Mouse (Mus musculus) frontal cortex, postnatal 10 days (tissue): ENCODE results near the gene Bptf.
"Not testable (repeated sequence)": the region's sequence is repeated elsewhere in the genome, so short reads cannot be mapped to it uniquely, and the experiment has no call there.

Experiments used
- DNase-seq, 2 experiments: peaks; one replicate each; pipeline ENCODE4 v3.0.0; 2022; ENCODE audit warnings: low spot score in 2 of 2, mixed read lengths in 1 of 2

Gene Bptf

DNA sequence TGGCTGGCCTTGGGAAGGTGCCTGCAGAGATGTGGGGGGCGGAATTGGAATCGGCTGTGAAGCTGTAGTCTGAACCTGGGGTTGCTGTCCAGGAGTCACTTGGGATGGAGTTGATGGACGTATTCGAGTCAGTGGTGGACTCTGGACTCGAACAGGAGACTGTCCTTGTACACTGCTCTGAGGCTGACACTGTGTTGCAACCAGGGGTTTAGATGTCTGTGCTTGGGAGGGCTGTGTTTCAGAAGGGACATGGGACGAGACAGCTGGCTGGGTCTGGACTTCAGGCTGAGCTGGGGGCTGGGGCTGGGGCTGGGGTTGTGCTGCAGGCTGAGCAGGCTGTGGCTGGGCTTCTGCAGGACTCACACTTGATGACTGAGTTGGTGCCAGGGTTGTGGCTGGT, 77.1 kb downstream of the Bptf start:
- no peak for DNase-seq

DNA sequence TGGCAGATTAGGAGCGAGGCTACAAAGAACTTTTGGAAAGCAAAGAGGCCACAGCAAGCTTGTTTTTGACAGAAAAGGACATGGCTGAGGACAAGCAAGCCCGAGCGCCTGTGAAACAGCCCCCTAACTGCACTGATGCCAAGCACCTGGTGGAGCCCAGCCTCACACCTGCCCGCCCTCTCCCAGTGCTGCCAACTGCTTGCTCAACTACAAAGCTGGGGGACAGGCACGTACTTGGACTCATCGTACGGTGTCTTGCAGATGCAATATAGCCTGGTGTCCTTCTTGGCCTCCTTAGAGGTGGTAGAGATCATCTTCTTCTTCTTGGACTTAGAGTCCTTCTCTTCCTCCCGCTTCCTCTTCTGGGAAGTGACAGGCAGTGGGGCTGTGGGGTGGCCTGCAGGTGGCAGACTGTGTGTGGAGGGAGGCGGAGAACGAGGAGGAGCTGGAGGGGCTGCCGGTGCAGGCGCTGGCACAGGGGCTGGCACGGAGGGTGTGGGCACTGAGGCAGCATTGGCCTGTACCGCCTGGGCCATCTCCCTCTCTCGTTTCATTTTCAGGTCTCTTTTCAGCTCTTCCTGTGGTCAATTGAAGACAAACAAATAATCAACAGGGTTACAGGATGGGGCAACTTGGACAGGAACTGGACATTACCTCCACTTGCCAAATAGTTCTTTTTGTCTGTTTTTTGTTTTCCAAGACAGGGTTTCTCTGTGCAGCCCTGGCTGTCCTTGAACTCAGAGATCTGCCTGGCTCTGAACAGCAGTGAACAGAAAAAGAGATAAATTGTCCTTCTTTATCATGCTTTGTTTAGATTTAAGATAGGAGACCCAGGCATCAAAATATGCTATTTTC, 84.9 kb downstream of the Bptf start:
- DNase-seq = no peak

- DNase-seq = no peak
Observed at GRCm38 (mm10) chr11:107045546-107045945, 86.4 kb downstream of the Bptf start.

DNA sequence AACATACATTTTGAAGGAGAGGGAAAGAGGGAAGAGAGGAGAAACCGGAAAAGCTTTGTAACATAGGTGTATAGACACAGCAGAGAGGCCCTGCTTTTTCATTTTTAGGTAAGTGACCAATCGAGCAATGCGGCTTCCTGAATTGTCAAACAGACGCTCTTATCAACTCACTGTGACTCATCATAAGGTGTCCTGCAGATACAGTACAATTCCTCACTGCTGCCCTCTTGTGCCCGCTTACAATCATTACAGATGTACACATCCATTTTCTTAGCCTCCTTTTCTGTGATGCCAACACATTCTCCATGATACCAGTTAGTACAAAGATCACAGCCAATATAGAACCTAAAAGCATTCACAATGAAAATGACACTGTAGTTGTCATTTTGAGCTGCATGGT, 87.6 kb downstream of the Bptf start:
- DNase-seq = peak in 1 of 2 experiments; percentile 47

DNA sequence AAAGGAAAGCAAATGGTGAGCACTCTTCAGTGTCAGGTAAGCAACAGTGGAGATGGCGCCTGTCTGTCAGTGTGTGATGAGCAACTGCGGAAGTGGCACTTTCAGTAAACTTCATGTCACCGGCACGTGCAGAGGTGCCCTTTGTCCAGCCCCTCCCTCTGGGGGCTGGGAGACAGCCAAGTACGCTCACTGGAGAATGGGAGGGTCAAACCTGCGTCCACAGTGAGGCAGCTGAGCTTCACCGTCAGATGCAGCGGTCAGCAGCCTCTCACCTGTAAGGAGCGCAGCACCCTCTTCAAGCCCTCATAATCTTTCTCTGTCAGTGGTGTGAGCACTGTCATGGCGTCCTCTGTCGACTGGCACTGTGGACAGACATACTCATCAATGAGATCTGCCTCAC, 88.6 kb downstream of the Bptf start:
- DNase-seq = no peak

DNA sequence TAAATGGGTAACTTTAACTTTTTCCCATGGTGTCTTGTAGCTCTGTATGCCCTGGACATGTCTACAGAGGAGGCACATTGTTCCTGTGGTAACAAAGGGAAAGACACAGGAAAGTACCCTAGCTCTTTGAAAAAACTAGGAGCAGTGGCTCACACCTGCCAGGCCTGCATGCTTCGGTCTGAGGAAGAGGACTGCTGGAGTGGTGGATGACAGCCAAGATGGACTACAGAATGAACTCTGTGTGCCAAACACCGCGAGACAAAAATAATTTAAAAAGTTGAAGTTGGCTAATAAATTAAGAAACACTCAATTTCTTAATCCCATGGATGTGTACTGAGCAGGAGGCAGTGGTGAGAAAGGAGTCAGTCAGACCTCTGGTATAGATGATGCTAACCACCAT, 90.5 kb downstream of the Bptf start:
- DNase-seq = no peak

- no peak for DNase-seq
Observed at GRCm38 (mm10) chr11:107039417-107039816, 92.5 kb downstream of the Bptf start.

DNA sequence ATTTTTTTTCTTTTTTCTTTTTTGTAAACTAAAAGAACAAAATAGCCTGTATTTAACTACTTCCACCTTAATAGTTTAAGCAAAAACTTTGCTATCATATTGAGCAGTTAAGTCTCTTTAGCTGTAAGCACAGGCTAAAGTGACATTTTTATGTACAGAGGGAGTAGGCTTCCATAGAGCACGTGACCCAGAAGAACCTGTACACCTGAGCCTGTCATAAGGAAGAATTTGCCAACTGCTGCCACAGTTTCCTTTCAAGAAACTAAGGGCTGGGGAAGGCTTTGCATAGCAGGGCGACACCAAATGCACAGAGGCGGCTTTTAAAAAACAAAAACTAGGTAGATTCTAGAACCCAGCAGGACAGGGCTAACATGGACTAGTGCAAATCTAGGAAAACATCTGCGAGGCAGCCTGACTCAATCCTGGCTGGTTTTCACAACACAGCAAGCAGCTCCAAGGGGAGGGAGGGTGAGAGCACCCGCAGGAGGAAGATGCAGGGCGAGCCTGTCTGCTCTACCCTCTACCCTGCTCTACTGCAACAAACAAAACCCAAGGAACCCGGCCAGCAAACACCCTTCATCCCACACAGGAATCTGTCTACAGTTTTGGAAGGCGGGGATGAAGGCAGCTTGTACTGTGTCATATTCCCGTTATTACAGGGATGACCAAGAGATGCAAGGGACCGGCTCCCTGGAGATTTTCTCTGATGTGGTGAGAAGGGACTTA, 97.7 kb downstream of the Bptf start:
- no peak for DNase-seq

DNA sequence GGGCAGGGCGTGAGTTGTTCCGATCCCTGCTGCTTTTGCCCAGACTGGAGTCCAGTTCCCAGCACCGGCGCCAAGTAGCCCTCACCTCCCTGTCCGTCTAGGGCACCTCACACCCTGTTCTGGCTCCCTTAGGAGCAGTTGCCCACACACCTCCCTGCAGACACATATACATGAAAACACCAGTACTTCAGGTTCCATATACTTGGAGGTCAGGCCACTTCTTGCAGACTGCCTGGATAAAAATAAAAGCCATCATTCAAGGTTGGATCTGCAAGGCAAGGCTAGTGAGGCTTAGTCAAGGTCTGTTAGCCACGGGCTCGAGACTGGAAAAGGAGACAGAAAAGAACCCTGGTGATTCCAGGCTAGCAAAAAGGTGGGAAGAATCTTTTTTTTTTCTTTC, 100.3 kb downstream of the Bptf start:
- no peak for DNase-seq

DNA sequence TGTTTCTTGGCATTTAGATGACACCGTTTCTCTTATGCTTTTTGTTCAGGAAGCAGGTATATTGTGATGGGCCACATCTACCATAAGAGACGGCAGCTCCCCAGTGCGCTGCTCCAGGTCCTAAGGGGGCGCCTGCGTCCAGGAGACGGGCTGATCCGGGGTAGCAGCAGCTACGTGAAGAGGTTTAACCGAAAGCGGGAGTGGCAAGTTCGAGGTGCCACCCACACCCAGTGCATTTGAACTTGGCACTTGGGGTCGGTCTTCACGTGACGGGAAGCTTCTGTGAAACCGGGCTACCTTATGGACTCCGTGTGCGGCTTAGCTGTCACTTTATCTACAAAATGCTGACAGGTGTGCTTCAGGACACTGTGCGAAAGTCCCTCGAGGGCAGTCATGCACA, 102.4 kb downstream of the Bptf start:
- no peak for DNase-seq

DNA sequence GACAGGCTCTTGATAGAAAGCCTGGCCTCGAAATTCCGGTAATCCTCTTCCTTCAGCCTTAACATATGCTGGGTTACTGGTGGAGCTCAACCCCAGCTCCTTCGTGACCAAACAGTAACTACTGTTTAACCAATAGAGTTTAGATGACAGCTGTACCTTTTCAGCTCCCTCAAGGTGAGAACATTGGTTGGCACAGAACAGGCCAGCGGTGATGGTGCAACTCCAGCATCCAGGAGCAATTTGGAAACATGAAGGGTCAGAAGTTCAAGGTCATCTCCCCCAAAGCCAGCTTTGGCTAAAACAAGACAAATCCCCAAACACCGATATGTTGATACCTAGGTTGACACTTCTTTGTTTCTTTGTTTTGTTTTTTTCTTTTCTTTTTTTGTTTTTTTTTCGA, 103.2 kb downstream of the Bptf start:
- DNase-seq = no peak

GRCm38 (mm10) chr11:107028275-107028618, 103.7 kb downstream of the Bptf start:
- no peak for DNase-seq

DNA sequence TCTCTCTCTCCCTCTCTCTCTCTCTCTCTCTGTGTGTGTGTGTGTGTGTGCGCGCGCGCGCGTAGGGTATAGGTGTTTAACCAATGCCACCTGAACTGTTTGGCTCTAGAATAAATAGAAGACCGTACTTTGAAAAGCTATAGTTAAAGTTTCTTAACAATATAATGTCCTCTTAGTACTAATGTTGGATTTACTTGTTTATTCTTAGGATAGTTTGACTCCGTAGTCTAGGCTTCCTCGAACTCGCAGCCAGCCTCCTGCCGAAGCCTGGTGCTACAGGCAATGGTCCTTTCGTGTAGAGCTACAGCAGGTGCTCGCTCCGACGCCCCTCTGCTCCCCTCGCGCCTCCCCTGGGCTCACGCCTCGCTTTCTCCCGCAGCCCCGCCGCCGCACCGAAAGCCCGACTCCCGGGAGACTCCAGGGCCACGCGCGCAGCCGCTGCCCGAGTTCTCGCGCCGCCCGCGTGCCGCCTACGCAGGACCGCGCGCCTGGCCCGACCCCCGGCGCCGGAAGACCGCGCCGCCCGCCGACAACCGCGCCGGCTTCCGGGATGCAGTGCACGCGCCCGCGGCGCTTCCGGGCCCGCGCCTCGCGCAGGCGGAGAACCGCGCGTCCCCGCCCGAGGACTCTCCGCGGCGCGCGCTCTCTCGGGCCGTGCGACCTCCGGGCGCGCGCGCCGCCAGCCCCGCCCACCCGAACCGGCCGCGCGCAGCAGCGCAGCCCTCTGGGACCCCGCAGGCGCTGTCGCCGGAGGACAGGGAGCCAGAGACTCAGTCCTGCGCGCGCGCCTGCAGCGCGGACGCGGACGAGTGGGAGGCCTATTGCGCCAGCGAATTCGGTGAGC, 104.3 kb downstream of the Bptf start:
- peak; percentile 87 to 89 for DNase-seq

DNA sequence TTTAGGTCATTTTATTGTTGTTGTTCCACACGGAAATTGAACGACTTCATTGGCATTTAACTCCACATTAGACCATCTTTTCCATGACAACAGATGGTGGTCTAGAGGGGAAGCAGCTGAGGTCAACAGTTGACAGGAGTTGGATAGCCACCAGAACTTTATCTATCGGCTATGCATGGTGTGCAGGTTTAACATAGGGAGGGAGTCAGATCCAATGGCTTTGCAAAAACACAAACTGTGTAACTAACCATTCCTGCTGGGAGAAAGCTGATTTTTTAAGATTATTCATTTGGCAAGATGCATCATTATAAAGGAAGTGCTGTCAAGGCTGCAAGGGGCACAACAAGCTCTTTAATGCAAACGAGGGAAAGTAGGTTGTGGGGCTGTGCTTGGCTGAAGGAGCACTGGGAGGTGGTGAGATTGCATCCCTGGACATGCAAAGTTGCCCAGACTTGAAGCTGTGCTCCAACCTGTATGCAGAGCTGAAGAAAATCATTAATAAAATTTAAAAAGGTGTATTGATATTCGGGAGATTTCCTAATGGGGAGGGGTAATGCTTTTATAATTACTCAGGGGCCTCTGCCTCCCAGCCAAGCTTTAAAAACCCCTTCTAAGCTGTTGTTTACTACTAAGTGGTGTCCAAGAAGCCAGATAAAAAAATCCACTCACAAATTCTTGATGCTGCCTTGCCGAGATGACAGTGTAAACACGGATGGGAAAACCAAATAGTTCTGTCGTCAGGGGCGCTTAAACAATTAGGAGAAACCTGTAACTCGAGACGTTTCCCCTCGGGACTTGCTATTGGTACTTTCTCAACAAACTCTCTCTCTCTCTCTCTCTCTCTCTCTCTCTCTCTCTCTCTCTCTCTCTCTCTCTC, 105.1 kb downstream of the Bptf start:
- DNase-seq = no peak

DNA sequence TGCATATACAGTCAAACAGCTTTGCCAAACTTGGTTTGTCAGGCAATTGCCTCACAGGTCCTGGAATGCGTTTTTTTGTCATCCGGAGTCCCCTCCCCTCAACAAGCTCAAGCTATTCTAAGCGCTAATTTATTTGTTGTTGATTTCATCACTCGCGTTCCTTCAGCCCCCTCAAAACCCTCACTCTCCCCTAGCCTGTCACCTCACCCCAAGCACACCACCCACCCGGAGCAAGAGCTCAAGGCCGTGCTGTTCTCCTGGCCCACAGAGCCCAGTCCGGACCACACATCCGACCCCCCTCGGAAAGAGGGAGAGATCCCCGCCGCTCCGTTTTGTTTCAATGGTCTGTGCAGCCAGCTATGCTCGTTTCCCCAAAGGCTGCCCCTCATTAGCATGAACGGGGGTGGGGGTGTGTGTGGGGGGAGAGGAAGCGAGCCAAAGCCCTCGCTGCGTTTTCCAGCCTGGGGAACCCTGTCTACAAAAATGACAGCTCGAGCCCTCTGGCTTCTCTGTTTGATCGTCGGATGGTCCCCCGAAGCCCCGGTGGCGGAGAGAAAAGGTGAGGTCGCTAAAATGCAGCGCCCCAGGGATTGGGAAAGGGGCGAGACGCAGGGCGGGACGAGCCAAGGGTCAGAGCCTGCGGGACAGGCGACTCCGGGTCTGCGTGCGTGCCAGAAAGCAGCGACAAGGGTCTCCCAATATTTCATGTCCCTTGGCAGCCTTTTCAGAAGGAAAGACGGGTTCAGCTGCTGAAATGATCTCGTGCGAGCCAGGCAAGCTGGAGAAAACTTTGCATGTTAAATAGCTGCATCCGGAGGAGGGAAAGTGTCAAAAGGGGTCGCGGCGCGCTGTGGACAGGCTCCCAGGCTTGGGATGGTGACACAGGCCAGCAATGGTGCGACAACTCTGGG, 106.3 kb downstream of the Bptf start, which contains the start of gene 1810010H24Rik:
Gene 1810010H24Rik, plus strand, starts transcription at position 271 of the 911 bp plus-strand sequence.
- no peak for DNase-seq

DNA sequence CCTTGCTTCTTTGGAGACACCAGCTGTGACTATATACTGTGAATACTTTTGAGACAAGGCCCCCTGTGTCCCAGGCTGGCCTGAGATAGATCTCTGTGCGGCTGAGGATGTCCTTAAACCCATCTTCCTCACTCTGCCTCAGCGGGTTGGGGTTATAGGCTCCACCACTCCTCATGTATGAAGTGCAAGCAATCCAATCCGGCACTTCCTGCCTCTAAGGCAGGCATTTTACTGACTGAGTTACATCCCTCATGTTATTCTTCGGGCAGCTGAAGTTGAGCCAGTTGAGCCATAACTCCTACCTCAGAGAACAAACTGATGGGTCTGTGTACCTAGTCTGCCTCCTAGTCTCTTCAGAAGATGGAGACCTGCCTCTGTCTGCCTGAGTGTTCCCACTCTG, 107.5 kb downstream of the Bptf start:
- DNase-seq = no peak

DNA sequence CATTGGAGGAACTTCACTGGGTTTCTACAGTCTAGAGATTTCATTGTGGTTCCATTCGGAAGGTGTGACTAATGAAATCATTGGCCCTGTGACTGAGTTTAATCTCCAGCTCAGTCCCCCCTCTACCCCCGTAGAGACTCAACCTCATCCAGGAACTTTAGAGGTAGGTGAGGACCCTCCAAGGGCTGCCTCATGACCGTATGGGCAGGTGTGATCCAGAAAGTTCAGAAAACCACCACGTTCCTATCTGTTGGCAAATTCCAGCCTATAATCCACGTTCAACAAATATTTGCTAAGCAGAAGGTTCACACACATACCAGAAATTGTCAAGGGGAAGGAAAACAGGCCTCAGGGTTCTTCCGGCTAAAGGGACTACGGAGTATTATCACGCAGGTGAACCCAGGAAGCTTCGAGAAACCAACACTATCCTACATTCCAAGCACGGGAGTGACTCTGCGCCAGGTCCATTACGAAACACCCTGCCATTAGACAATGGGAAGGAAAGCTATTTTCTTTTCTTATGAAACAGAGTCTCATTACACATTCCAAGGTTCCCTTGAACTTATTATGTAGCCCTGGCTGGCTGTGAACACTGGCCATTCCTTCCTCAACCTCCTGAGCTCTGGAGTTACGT, 109.8 kb downstream of the Bptf start:
- DNase-seq = no peak

- not testable (repeated sequence) for DNase-seq
Observed at GRCm38 (mm10) chr11:107019722-107020121, 112.2 kb downstream of the Bptf start.

GRCm38 (mm10) chr11:107019318-107019717, 112.6 kb downstream of the Bptf start:
- no peak for DNase-seq

DNA sequence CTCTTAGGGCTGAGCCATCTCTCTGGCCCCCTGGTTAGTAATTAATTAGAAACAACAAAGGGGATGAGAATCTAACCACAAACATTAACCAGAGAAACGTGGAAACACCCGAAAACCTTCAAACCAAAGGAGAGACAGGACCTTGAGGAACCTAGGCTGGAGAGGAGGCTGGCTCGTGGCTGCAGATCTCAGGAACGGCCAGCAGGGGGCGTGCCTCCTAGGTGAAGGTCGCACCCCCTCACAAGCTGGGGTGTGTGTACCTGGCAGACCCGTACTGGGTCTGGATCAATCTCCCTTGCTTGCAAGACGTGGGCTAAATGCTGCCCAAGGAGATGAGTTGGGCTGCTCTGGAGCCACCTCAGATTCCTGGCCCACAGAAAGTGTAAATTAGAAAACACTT, 113.3 kb downstream of the Bptf start:
- no peak for DNase-seq
